Mouse (Mus musculus) forebrain, postnatal 0 days (tissue): Measurements from ENCODE around the gene Ube2f. TPM values are rescaled to one million over a fixed set of nuclear protein-coding genes. Genes with fewer than 3 reads are reported as not detected.

Experiments
- ATAC-seq: fragments of 200-750 bp; cut with Nextera tagmentation; 2 replicates; pipeline ENCODE4 v1.8.0; 2017; ENCODE audit warnings: mild to moderate bottlenecking, moderate library complexity
- DNase-seq: peaks from one replicate; pipeline ENCODE4 v3.0.0-alpha.2; 2015
- H3K27ac ChIP-seq: fragments of 300-500 bp; sonication (generic); 2 replicates; pipeline ENCODE4 v1.5.1; 2014; ENCODE audit warnings: low read depth, mild to moderate bottlenecking, antibody characterized with exemption, low read length, moderate library complexity, mixed read lengths
- H3K27me3 ChIP-seq: fragments of 300-500 bp; sonication (generic); 2 replicates; pipeline ENCODE4 v1.6.1; 2014; ENCODE audit warnings: mild to moderate bottlenecking, low read length, mixed read lengths; ENCODE audit not compliant: insufficient read depth
- H3K36me3 ChIP-seq: fragments of 300-500 bp; sonication (generic); 2 replicates; pipeline ENCODE4 v1.6.1; 2014; ENCODE audit warnings: mild to moderate bottlenecking, moderate library complexity; ENCODE audit not compliant: insufficient read depth
- H3K4me1 ChIP-seq: fragments of 300-500 bp; sonication (generic); 2 replicates; pipeline ENCODE4 v1.6.1; 2014; ENCODE audit warnings: antibody characterized with exemption; ENCODE audit not compliant: insufficient read depth
- H3K4me2 ChIP-seq: fragments of 300-500 bp; sonication (generic); 2 replicates; pipeline ENCODE4 v1.6.1; 2014; ENCODE audit warnings: low read depth, mild to moderate bottlenecking, moderate library complexity
- H3K4me3 ChIP-seq: fragments of 300-500 bp; sonication (generic); 2 replicates; pipeline ENCODE4 v1.5.1; 2014; ENCODE audit warnings: low read depth, low read length, mixed read lengths
- H3K9ac ChIP-seq: fragments of 300-500 bp; sonication (generic); 2 replicates; pipeline ENCODE4 v1.6.1; 2014; ENCODE audit warnings: mild to moderate bottlenecking
- H3K9me3 ChIP-seq: fragments of 300-500 bp; sonication (generic); 2 replicates; pipeline ENCODE4 v1.6.1; 2016; ENCODE audit warnings: low read length
- CTCF ChIP-seq: sonication (generic); IDR thresholded peaks from 2 replicates; pipeline ENCODE4 v1.5.1; 2016; ENCODE audit warnings: antibody characterized with exemption, control low read depth, low read depth
- WGBS: fragments of 180-500 bp; shearing (Covaris S2); extraction: QIAGEN DNeasy Blood & Tissue Kit; methylation state at CpG from one replicate; pipeline ENCODE4 v1.1.7; 2014; 5-methylcytosine and 5-hydroxymethylcytosine counted together
- polyA plus RNA-seq: library from polyadenylated mRNA; unstranded; fragments of >200 nt; fragmentation: Nextera tagmentation; extraction: Ambion mirVana; gene quantifications from 2 replicates; pipeline ENCODE4 v1.2.1, GENCODE M21; 2015
- total RNA-seq: library from RNA; depleted of rRNA; stranded (reverse); fragments of >200 nt; gene quantifications from 2 replicates; pipeline ENCODE4 v1.2.3, GENCODE M21; 2014

Gene Ube2f
- total and polyA plus RNA-seq, 2 experiments from 2014 or later = 38.7 to 45.3 TPM

DNA sequence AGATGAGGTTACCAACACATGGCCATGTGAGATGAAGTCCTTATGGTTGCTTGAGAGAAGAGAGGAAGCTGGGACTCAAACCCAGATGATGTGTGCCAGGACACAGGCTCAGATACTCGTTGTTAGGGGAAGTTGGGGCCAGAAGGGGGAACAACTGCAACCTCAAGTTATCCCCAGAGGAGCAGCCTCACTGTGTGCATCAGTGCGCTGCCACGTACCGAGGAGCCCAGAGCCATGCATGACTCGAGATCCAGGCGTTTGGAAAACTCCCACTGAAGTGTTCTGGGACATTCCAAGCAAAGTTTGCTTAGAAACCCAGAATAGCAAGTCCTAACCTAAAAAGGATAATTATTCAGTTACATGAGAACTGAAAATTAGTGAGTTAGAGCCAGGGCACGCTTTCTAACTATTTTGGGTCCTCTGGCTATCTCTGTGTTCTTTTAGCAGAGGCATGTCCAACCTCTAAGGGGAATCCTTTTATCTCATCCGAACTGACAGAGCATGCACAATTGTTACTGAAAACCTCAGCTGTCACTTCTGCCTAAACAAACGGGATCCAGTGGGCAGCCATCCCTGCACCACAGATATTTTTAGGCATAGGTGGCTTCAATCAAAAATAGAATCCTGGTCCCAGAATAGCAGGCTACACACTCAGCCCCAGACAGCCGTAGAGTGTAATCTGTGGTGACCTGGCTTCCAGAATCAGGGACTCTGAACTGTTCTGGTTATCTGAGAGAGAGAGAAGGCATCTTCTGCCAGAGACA, 33.4 kb upstream of the Ube2f start:
- DNase-seq = no peak
- ATAC-seq = no peak
- no peak overlapping the region for H3K4me3 ChIP-seq
- 69% methylated on average over 10 of the region's 10 CpGs for WGBS
- H3K36me3 ChIP-seq = no peaks in the 10 kb centered on the region
- H3K27ac ChIP-seq = no peak overlapping the region
- 0 out of 2 replicates have a peak, but pooled peaks cover 1% of the 10 kb centered on the region for H3K4me1 ChIP-seq
- no peak overlapping the region for H3K9ac ChIP-seq
- H3K27me3 ChIP-seq = no peaks in the 10 kb centered on the region
- TF ChIP-seq CTCF = no peak
- no peak overlapping the region for H3K4me2 ChIP-seq
- H3K9me3 ChIP-seq = no peaks in the 10 kb centered on the region

DNA sequence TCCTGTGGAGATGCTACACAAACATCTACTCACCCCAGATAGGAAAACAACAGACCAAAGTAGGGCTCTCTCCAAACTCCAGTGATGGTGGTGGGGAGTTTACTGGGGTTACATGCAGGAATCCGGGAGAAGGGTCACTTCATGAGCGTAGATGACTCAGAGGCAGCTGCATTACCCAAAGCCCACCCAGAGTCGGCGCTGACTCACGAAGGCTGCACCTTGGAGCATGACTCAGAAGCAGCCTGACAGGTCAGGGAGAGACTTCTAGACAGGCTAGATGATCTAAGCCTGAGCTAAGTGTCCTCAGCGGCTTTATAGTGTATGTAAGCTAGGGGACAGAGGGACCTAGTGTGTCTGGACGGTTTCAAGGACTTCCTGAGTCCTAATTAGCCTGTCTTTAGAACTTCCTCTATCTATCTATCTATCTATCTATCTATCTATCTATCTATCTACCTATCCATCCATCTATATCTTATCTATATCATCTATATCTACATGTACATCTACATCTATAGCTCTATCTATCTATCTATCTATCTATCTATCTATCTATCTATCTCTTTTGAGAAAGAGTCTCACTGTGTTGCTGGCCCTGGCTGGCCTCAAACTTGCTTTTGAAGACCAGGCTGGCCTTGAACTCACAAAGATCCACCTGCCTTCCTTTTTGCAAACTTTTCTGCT, 30.3 kb upstream of the Ube2f start:
- Histone ChIP-seq H3K27ac (no peak overlapping the region), H3K36me3 (no peaks in the 10 kb centered on the region), H3K9ac (no peak overlapping the region), H3K9me3 (no peaks in the 10 kb centered on the region), H3K27me3 (no peaks in the 10 kb centered on the region), H3K4me1 (no peaks in the 10 kb centered on the region), H3K4me2 (no peak overlapping the region), H3K4me3 (no peak overlapping the region)
- DNase-seq = no peak
- WGBS = 91% methylated on average over 7 of the region's 7 CpGs
- ATAC-seq = no peak
- no peak for TF ChIP-seq CTCF

GRCm38 (mm10) chr1:91220322-91220672, 29.8 kb upstream of the Ube2f start:
- WGBS = 97% methylated on average over 3 of the region's 3 CpGs
- Histone ChIP-seq H3K36me3 (no peaks in the 10 kb centered on the region), H3K27ac (no peak overlapping the region), H3K9me3 (no peaks in the 10 kb centered on the region), H3K4me2 (no peak overlapping the region), H3K4me1 (no peaks in the 10 kb centered on the region), H3K27me3 (no peaks in the 10 kb centered on the region), H3K4me3 (no peak overlapping the region), H3K9ac (no peak overlapping the region)
- DNase-seq = no peak
- TF ChIP-seq CTCF = no peak
- no peak for ATAC-seq

DNA sequence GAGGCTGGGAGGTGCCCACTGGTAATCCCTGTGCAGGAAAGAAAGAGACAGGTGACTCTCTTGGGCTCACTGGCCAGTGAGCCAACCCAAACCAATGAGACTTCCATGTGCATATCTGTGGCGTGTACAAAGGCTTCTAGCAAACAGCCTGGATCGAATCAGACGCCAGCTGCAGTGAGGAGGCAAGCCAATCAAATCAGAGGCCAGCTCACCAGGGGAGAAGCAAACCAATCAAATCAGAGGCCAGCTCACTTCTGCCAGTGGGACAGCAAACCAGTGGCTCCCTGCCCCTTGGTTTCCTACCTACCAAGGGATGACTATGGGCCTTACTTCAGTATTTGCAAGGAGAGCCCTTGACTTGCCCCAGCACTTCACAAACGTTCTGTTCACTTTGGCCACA, 23.5 kb upstream of the Ube2f start:
- no peak for ATAC-seq
- no peak overlapping the region for H3K4me3 ChIP-seq
- no peaks in the 10 kb centered on the region for H3K27me3 ChIP-seq
- H3K4me1 ChIP-seq = no peaks in the 10 kb centered on the region
- H3K27ac ChIP-seq = no peak overlapping the region
- H3K9ac ChIP-seq = no peak overlapping the region
- no peak overlapping the region for H3K4me2 ChIP-seq
- no peaks in the 10 kb centered on the region for H3K36me3 ChIP-seq
- no peak for TF ChIP-seq CTCF
- H3K9me3 ChIP-seq = no peaks in the 10 kb centered on the region
- DNase-seq = no peak
- 85% methylated on average over 4 of the region's 4 CpGs for WGBS

DNA sequence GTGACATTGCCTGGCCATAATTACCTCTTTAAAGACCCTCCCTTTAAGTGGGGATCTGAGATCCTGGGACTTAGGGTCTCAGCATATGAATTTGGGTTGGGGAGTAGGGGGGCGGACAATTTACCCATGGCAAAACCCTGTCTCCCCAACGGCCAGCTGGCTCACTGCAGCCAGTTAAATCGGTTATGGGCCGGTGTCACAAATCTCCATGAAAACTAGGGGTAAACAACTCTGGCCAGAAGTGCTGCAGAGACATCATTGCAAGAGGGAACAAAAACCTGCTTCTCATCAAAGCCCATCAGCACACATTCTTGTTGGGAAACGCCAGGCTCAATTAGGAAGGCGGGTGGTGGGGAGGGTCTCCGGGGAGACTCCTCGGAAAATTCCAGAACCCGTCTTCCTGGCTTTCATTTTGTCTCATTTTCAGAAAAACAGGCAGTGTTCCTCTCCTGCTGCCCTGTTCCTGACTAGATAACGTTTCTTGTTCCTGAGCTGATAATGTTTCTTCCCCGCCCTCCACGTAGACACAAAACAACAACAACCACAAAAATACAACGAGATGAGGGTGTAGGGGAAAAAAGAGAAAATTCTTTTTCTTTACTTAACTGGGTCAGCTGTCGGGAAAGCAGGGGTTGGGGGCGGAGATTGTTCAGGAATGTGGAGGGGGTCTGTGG, 22.6 kb upstream of the Ube2f start:
- H3K4me3 ChIP-seq = no peak overlapping the region
- H3K9me3 ChIP-seq = no peaks in the 10 kb centered on the region
- WGBS = 57% methylated on average over 15 of the region's 15 CpGs
- H3K27me3 ChIP-seq = no peaks in the 10 kb centered on the region
- ATAC-seq (no peak), DNase-seq (no peak)
- no peak overlapping the region for H3K9ac ChIP-seq
- TF ChIP-seq CTCF = no peak
- no peak overlapping the region for H3K27ac ChIP-seq
- H3K36me3 ChIP-seq = no peaks in the 10 kb centered on the region
- no peak overlapping the region for H3K4me2 ChIP-seq
- no peaks in the 10 kb centered on the region for H3K4me1 ChIP-seq

- TF ChIP-seq CTCF = no peak
- H3K4me2 ChIP-seq = no peak overlapping the region
- no peaks in the 10 kb centered on the region for H3K27me3 ChIP-seq
- ATAC-seq (no peak), DNase-seq (no peak)
- H3K9ac ChIP-seq = no peak overlapping the region
- WGBS = 56% methylated on average over 6 of the region's 6 CpGs
- H3K9me3 ChIP-seq = no peaks in the 10 kb centered on the region
- no peaks in the 10 kb centered on the region for H3K36me3 ChIP-seq
- H3K4me1 ChIP-seq = no peaks in the 10 kb centered on the region
- no peak overlapping the region for H3K4me3 ChIP-seq
- H3K27ac ChIP-seq = no peak overlapping the region
Measured at GRCm38 (mm10) chr1:91231142-91231541, 19.0 kb upstream of the Ube2f start.

GRCm38 (mm10) chr1:91231896-91232295, 18.2 kb upstream of the Ube2f start:
- no peak for ATAC-seq
- Histone ChIP-seq H3K27ac (no peak overlapping the region), H3K4me1 (no peaks in the 10 kb centered on the region), H3K27me3 (no peaks in the 10 kb centered on the region), H3K9me3 (no peaks in the 10 kb centered on the region), H3K4me3 (no peak overlapping the region), H3K9ac (no peak overlapping the region), H3K36me3 (no peaks in the 10 kb centered on the region), H3K4me2 (no peak overlapping the region)
- TF ChIP-seq CTCF = no peak
- 50% methylated on average over 5 of the region's 5 CpGs for WGBS
- DNase-seq = no peak
